Mouse (Mus musculus): ENCODE results near the gene Tapbpl.
"Not testable (repeated sequence)": the region's sequence is repeated elsewhere in the genome, so short reads cannot be mapped to it uniquely, and the experiment has no call there.

Gene Tapbpl

GRCm38 (mm10) chr6:125231117-125232044 is at the start of gene Tapbpl:
Tapbpl (minus strand) TSS chr6:125231860.
- peak; percentile 74 for DNase-seq

GRCm38 (mm10) chr6:125279729-125280128 is 48.1 kb upstream of the Tapbpl start:
- DNase-seq: no peak

GRCm38 (mm10) chr6:125274841-125275563 is 43.3 kb upstream of the Tapbpl start:
- DNase-seq: peak; percentile 58

GRCm38 (mm10) chr6:125272228-125272785 is 40.6 kb upstream of the Tapbpl start:
- DNase-seq: no peak

GRCm38 (mm10) chr6:125271455-125272227 is 40.0 kb upstream of the Tapbpl start:
- DNase-seq: peak; percentile 92

- no peak for DNase-seq
Observed at GRCm38 (mm10) chr6:125268799-125269198, 37.1 kb upstream of the Tapbpl start.

- DNase-seq: no peak
Observed at GRCm38 (mm10) chr6:125267469-125267868, 35.8 kb upstream of the Tapbpl start.

GRCm38 (mm10) chr6:125266600-125266999 is 34.9 kb upstream of the Tapbpl start:
- not testable (repeated sequence) for DNase-seq

GRCm38 (mm10) chr6:125266091-125266490 is 34.4 kb upstream of the Tapbpl start:
- no peak for DNase-seq

GRCm38 (mm10) chr6:125265239-125265638 is 33.6 kb upstream of the Tapbpl start:
- no peak for DNase-seq

- no peak for DNase-seq
Observed at GRCm38 (mm10) chr6:125264219-125264618, 32.6 kb upstream of the Tapbpl start.

GRCm38 (mm10) chr6:125260006-125260555 is 28.4 kb upstream of the Tapbpl start:
- no peak for DNase-seq

- DNase-seq: no peak
Observed at GRCm38 (mm10) chr6:125256222-125256966, 24.7 kb upstream of the Tapbpl start.

GRCm38 (mm10) chr6:125255516-125256044 is 23.9 kb upstream of the Tapbpl start:
- no peak for DNase-seq

- DNase-seq: no peak
Observed at GRCm38 (mm10) chr6:125253863-125254715, 22.4 kb upstream of the Tapbpl start.

- DNase-seq: no peak
Observed at GRCm38 (mm10) chr6:125252711-125253110, 21.1 kb upstream of the Tapbpl start.

GRCm38 (mm10) chr6:125252285-125252684 is 20.6 kb upstream of the Tapbpl start:
- no peak for DNase-seq

GRCm38 (mm10) chr6:125244551-125244950 is 12.9 kb upstream of the Tapbpl start:
- DNase-seq: peak; percentile 67

GRCm38 (mm10) chr6:125241566-125241965 is 9.9 kb upstream of the Tapbpl start:
- no peak for DNase-seq

- DNase-seq: no peak
Observed at GRCm38 (mm10) chr6:125240617-125241016, 9.0 kb upstream of the Tapbpl start.

Data from retina, postnatal 1 day (tissue).